Mouse (Mus musculus) C2C12 (cell line): ENCODE results near the gene Ciao2a. TPM values are rescaled to one million over a fixed set of nuclear protein-coding genes. Genes with fewer than 3 reads are reported as not detected.

Source experiments
- H3K27me3 ChIP-seq: one replicate; pipeline ENCODE4 v1.6.1; 2011; ENCODE audit not compliant: control insufficient read depth, insufficient read depth, insufficient read length
- H3K36me3 ChIP-seq: one replicate; pipeline ENCODE4 v1.6.1; 2011; ENCODE audit not compliant: control insufficient read depth, insufficient read depth
- H3K4me3 ChIP-seq: one replicate; pipeline ENCODE4 v1.5.1; 2011; ENCODE audit warnings: mild to moderate bottlenecking, control low read depth; ENCODE audit not compliant: poor library complexity, insufficient read depth, severe bottlenecking
- H3K79me2 ChIP-seq: one replicate; pipeline ENCODE4 v1.6.1; 2011; ENCODE audit not compliant: control insufficient read depth, insufficient read depth
- H3K79me3 ChIP-seq: one replicate; pipeline ENCODE4 v1.6.1; 2011; ENCODE audit warnings: low read depth, control low read depth
- H3ac ChIP-seq: one replicate; pipeline ENCODE3; 2011; ENCODE audit warnings: low read depth; ENCODE audit not compliant: control insufficient read depth, insufficient read length
- CEBPB ChIP-seq: IDR thresholded peaks from one replicate; pipeline ENCODE4 v1.6.1; 2011; ENCODE audit warnings: low read depth, mild to moderate bottlenecking, control low read depth, moderate library complexity
- CTCF ChIP-seq: IDR thresholded peaks from one replicate; pipeline ENCODE4 v1.5.1; 2011; ENCODE audit not compliant: control insufficient read depth, insufficient read depth, insufficient read length
- FOSL1 ChIP-seq: IDR thresholded peaks from one replicate; pipeline ENCODE4 v1.8.0; 2011; ENCODE audit warnings: mild to moderate bottlenecking, low read length; ENCODE audit not compliant: poor library complexity, insufficient read depth, severe bottlenecking
- MAX ChIP-seq: IDR thresholded peaks from one replicate; pipeline ENCODE4 v1.6.1; 2011; ENCODE audit warnings: mild to moderate bottlenecking, control low read depth
- MYOD1 ChIP-seq: IDR thresholded peaks from one replicate; pipeline ENCODE4 v1.6.1; 2011; ENCODE audit warnings: low read depth; ENCODE audit not compliant: control insufficient read depth, insufficient read length
- MYOG ChIP-seq: IDR thresholded peaks from one replicate; pipeline ENCODE4 v1.6.1; 2011; ENCODE audit not compliant: control insufficient read depth, insufficient read length; ENCODE audit errors: extremely low read depth
- USF1 ChIP-seq: IDR thresholded peaks from one replicate; pipeline ENCODE4 v1.6.1; 2011; ENCODE audit warnings: low read depth, mild to moderate bottlenecking, control low read depth, moderate library complexity
- polyA plus RNA-seq: library from polyadenylated mRNA; unstranded; fragments of >200 nt; fragmentation: generic; extraction: Trizol; gene quantifications from one replicate; pipeline ENCODE4 v1.2.1, GENCODE M21; 2012; ENCODE audit warnings: missing spikeins

Ciao2a gene
- polyA plus RNA-seq, 1 experiment: 39.7 TPM

GRCm38 (mm10) chr9:66121421-66121820 is 5.0 kb upstream of the Ciao2a start:
- H3K79me2 ChIP-seq: peaks cover 78% of the 10 kb centered on the region
- no peak overlapping the region for H3ac ChIP-seq
- no peaks in the 10 kb centered on the region for H3K27me3 ChIP-seq
- peaks cover 4% of the 10 kb centered on the region for H3K36me3 ChIP-seq
- TF ChIP-seq MYOD1 (peak; percentile 46), MAX (no peak)
- no peak overlapping the region for H3K4me3 ChIP-seq
- peaks cover 36% of the 10 kb centered on the region for H3K79me3 ChIP-seq

DNA sequence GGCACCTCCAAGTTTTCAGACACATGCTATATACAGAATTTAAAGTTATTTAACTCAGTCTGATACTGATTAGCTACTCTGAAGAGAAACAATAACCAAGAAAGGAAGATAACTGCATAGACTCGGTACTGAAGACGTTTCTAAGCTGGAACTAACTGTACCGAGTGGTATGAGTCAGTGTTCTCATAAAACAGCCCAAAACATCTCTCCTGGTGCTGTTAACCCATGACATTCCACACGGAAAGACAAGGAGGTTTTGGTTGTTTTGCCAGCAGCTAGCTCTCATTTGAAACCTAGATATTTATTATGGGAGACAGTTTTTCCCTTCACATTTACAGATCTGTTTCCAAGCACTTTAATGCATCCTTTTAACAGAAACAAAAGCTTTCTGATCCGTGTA is 2.8 kb upstream of the Ciao2a start:
- TF ChIP-seq CEBPB: no peak
- TF ChIP-seq FOSL1: no peak
- TF ChIP-seq CTCF: no peak
- TF ChIP-seq MYOD1: no peak
- TF ChIP-seq MAX: no peak
- no peak for TF ChIP-seq USF1
- TF ChIP-seq MYOG: no peak
- Histone ChIP-seq H3K79me3 (peaks cover 48% of the 10 kb centered on the region), H3K4me3 (peak overlapping the region; percentile 93), H3ac (peak overlapping the region; percentile 19), H3K79me2 (peaks cover 76% of the 10 kb centered on the region), H3K36me3 (peaks cover 4% of the 10 kb centered on the region), H3K27me3 (no peaks in the 10 kb centered on the region)

DNA sequence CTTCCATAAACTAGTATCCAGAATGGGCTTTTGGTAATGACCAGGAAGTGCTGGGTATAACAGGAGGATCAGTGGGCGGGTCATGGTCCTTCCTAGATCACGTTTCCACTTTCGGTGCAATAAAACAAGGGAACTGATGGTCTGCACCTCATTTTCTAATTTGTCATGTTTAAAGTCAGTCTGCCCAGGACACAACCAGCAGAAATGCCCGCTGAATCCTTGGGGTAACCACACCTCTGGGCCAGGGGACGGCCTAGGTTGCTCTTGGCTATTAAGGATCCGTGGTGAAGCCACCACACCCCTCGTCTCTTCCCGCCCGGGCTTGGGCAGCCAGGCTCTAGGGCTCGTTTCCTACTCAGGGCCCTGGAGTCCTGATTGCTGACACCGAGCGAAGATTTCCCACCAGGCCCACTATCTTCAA is 2.3 kb upstream of the Ciao2a start:
- TF ChIP-seq FOSL1 (no peak), CTCF (no peak), MYOD1 (no peak), MYOG (no peak), MAX (no peak), CEBPB (no peak), USF1 (no peak)
- Histone ChIP-seq H3K27me3 (no peaks in the 10 kb centered on the region), H3K4me3 (peak overlapping the region; percentile 93), H3K79me2 (peaks cover 73% of the 10 kb centered on the region), H3K36me3 (peaks cover 4% of the 10 kb centered on the region), H3K79me3 (peaks cover 47% of the 10 kb centered on the region), H3ac (peak overlapping the region; percentile 79)

- Histone ChIP-seq H3K79me2 (peaks cover 66% of the 10 kb centered on the region), H3K27me3 (no peaks in the 10 kb centered on the region), H3K4me3 (peak overlapping the region; percentile 93), H3K79me3 (peaks cover 50% of the 10 kb centered on the region), H3K36me3 (peaks cover 4% of the 10 kb centered on the region), H3ac (peak overlapping the region; percentile 79)
- no peak for TF ChIP-seq USF1
- TF ChIP-seq MAX: peak; percentile 35
- no peak for TF ChIP-seq MYOG
Measured at GRCm38 (mm10) chr9:66124681-66125542, 1.5 kb upstream of the Ciao2a start.

- Histone ChIP-seq H3K36me3 (peaks cover 4% of the 10 kb centered on the region), H3K4me3 (peak overlapping the region; percentile 50), H3ac (peak overlapping the region; percentile 24), H3K27me3 (no peaks in the 10 kb centered on the region), H3K79me2 (peaks cover 57% of the 10 kb centered on the region), H3K79me3 (peaks cover 43% of the 10 kb centered on the region)
- TF ChIP-seq FOSL1 (no peak), MAX (no peak), CTCF (no peak)
Measured at GRCm38 (mm10) chr9:66125543-66126455, 612 bp upstream of the Ciao2a start.

DNA sequence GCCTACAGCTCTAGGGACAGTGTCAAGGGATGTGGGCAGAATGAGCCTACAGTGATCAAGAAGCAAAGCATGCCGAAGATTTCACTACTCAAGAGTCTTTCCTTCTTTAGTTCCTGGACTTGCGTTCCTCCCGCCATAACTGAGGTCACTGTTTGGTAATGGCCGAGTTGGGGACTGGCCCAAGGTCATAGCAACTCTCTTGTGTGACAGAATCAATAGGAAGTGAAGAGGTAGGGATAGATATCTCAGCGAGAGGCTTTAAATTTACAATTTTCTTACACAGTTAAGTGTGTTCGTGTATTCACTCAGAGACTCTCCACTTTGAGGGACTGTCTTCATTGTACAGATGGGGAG is 759 bp downstream of the Ciao2a start:
- Histone ChIP-seq H3K27me3 (no peaks in the 10 kb centered on the region), H3K4me3 (peak overlapping the region; percentile 50), H3ac (no peak overlapping the region), H3K36me3 (peaks cover 3% of the 10 kb centered on the region), H3K79me2 (peaks cover 43% of the 10 kb centered on the region), H3K79me3 (peaks cover 35% of the 10 kb centered on the region)
- TF ChIP-seq FOSL1 (no peak), MAX (no peak), CEBPB (no peak), USF1 (no peak), CTCF (no peak), MYOD1 (no peak), MYOG (no peak)
